Mouse (Mus musculus) heart, postnatal 0 days (tissue): ENCODE measurements around the gene Olfr1441.

Experiments used
- CTCF ChIP-seq: IDR thresholded peaks from 2 replicates; pipeline ENCODE4 v1.5.1; 2016; ENCODE audit warnings: antibody characterized with exemption, control low read depth, low read depth
- EP300 ChIP-seq: IDR thresholded peaks from 2 replicates; pipeline ENCODE4 v1.6.1; 2016; ENCODE audit warnings: antibody characterized with exemption, low read depth

GRCm38 (mm10) chr19:12421680-12422079, 4.4 kb downstream of the Olfr1441 start:
- TF ChIP-seq CTCF (no peak), EP300 (no peak)
